Mouse (Mus musculus) ES-CJ7 (cell line): ENCODE data around the gene Hrasls5.

Experiments used
- DNase-seq: peaks from one replicate; pipeline ENCODE4 v3.0.0; 2011; ENCODE audit warnings: low read depth, low spot score

The Hrasls5 gene

DNA sequence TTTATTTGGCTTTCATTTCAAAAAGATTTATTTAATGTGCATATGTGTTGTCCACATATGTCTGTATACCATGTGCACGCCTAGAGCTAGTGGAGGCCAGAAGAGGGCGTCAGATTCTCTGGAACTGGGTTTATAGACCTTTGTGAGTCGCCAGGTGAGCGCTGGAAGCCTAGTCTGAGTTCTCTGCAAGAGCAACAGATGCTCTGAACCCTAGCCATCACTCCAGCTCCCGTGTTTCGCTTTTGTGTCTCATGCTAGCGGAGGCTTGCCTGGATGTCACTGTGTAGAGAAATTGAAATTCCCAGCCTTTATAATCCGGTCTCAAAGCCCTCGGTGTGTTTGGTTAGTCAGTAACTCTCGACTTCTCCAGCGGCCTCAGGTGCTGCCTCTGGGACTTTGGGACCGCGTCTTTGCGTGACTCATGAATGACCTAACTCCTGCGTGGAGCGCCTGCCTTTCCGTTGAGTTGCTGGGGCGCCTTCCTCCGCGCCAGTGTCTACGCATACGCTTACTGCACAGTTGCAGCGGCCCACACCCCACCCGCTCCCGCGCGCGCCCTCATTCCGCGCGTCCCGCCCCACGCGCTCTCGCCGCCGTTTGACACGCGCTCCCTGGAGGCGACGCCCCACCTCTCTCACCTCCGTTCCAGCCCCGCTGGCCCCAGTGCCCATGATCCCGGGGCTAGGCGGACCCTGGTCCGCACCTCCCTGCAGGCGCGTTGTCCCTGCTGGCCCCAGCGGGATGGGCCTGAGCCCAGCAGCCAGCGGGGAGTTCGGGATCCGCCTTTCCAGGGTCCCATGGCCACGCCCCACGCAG, at the start of gene Hrasls5:
Gene Hrasls5 (plus strand): TSS at position 600 of the 816 bp plus-strand sequence.
- peak; percentile 48 for DNase-seq

DNA sequence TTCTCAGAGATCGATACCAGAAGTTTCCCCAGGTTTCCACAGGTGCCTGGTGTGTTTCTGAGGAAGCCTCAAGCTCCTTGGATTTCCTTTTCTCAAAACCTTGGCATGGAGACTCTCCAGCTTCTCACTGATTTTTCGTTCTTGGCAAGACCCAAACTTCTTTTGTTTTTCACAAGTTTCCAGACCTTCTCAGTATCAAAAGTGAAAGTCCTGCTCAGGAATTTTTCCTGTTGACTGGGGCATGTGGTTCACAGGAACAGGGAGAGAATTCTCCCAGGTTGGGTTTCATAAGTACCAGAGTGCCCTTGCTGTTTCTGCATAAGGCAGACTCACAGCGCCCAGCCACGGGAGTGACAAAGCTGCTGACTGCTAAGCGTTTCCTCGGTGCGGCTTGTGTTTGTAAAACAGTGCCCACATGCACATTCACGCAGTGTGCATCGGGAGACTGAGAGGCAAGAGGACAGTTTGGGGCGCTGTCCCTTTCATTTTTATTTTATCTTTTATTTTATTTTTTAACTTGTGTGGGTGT, 49.7 kb upstream of the Hrasls5 start:
- no peak for DNase-seq

DNA sequence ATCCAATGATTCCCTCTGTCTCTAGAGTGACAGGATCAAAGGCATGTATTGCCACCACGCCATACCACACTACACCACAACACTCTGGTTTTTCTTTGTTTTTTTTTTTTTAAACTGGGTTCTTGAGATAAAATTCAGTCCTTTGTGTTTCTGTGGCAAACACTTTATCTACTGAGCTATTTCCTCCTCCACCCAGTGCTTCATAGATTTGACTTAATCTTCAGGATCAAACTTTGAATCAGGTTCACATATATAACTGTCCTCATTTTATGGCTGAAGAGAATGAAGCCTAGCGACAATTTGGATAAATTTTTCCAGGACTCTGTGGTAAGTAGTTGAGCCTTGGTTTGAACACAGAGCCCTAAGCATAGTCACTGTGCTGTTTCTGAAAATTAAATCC, 48.7 kb upstream of the Hrasls5 start:
- no peak for DNase-seq

DNA sequence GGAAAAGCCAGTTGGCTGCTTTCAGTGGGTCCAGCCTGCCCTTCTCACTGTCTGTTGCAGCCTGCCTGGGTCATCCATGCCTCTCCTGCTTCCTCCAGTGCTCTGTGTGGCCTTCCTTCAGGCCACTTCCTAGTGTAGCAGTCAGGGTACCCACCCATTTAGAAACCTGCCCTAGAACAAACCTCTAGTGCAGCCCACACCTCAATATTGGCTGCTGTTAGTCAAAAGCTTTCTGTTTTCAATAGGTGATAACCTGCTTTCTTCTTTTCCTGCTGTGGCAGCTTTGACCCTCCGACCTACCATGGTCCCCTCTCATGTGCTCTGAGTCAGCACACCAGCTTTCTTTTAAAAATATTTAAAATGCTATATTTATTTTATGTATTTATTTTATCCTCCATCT, 47.9 kb upstream of the Hrasls5 start:
- DNase-seq = no peak

DNA sequence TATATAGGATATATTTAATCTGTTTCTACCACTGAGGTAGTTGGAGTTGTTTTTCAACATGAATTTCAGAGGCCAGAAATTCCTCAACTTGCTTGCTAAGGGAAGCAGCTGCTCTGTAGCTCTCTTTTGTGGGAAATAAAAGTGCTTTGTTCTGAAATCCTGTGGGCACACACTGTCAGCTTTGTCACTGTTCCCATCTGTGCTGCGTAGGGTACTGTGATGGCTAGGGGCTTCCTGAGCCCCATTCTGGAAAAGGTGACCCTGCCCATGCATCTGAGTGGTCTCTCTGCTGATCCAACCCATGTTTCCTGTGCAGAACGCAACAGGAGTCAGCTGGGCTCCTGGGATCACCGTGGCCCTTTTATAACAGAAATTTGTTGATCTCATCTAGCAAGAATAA, 45.5 kb upstream of the Hrasls5 start:
- no peak for DNase-seq

DNA sequence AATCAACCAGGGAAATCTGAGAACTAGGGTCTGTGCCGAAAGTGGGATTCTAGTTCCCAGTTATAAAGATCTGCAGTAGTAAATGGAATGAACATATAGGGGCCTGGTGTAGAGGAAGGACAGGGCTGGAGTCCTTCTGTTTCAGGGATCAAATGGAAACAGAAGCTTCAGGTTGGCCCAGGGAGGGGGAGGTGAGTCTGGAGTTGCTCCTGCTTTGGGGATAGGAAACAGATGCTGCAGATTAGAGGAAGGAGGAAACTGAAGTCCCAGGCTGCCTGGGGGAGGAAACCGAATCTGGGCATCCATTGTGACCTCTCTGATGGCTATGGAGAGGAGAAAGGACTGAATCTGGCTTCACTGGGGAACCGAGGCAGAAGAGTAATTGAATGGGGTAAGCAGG, 44.0 kb upstream of the Hrasls5 start:
- no peak for DNase-seq

DNA sequence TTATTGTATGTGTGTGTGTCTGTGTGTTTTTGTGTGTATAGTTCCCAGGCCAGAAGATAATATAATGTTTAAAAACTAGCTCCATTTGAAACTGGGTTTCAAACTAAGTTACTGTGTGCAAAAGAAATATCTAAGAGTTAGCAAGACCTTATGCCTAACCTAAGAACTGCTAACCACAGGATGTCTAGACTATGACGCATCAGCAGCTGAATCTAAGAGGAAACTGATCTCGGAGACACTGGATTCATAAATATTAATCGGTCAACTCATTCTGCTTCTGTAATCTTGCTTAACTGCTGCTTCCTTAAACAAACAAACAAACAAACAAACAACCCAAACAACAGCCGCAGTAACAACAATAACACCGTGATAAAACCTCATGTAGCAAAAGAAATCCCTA, 42.7 kb upstream of the Hrasls5 start:
- no peak for DNase-seq

DNA sequence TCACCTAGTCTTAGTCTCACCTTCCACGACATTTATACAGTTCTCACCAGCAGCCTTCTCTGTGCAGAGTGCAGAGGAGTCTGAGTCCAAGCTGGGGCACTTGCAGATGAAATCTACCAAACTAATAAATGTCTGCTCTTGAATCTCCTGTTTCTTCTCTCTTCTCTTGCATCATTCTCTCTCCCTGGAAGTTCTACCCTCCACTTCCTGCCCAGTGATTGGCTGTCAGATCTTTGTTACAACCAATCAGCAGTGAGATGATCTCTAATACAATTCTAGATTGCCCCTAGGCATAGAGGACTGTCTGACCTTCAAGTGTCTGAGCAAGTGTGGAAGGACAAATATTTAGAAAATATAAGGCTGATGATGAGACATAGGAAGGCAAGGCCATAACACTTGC, 36.2 kb upstream of the Hrasls5 start:
- DNase-seq = no peak

DNA sequence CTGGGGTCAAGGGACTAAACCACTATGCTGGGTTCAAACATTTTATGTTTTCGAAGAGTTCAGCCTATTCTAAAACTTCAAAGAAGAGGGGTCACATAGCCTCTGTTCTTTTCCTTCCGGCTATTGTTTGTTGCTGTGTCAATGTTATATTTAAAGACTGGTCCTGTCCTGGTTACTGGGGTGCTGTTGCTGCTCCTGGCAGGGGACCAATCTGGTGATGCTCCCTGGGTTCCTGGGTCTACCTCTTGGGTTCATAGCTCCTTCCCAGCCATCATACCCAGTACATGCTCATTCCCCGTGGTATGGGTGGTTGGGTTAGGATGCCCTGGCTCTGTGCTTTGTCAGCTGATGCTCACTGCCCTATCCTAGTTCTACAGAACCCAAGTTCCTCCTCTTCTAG, 34.6 kb upstream of the Hrasls5 start:
- no peak for DNase-seq

DNA sequence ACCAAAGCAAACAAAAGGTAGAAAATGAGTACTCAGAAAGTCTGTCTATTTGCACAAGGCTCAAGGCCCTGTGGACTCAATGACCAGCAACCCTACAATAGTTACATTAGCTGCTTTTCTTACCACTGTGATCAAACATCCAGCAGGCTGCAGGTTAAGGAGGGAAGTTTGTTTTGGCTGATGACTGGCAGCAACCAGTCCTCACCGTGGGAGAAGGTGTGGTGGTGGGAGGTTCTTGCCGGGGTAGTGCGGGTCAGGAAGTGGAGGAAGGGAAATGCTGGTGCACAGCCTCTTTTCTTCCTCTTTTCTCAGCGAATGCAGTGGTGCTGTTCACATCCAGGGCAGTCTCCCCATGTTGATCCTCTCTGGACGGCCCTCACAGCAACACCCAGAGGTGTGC, 31.3 kb upstream of the Hrasls5 start:
- DNase-seq = peak; percentile 76

DNA sequence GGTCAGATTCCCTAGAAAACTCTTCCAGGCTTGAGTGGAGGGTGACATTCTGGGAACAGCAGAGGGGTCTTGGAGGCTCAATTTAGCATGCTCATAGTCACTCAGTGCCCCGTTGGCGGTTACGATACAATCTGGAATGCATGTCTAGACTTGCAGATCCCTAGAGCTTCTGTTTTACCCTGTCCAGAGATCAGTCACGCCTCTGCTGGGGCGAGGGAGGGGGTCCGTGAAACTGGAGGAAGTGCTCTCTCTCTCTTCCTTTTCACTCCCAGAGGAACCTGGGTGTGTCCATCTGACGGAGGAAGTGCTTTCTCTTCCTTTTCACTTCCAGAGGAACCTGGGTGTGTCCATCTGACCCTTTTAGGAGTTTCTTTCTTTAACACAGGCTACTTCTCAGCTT, 29.2 kb upstream of the Hrasls5 start:
- peak; percentile 96 for DNase-seq

DNA sequence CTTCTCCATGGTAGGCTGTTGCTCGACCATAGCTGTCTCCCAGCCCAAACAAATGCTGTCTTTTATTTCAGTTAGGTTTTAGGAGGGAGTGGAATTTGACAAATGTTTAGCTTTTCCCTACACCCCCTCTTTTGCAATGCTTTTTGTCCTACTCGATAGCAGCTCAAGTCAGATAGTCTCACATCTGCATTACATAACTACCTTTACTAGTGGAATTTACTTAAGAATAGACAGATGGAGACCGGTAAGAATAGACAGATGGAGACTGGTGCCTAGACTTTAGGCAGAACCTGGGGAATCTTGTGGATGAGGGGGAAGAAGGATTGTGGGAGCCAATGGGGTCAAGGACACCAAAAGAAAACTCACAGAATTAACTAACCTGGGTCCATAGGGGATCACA, 28.7 kb upstream of the Hrasls5 start:
- DNase-seq = peak; percentile 88

DNA sequence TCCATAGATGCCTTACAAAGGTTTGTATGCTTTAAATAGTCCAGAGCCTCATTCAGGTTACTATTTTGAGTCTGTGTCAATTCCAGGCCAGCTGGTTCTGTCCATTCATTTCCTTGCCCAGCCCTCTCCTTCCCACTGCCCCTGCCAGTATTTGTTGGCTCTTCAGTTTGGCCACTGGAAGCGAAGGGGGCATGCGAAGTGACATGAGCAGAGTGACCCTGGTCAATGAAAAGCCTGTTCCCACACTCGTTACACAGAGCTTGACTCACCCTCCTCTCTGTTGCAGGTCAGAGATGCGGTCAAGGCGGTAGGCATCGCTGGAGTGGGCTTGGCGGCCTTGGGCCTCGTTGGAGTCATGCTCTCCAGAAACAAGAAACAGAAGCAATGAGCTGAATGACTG, 27.1 kb upstream of the Hrasls5 start:
- DNase-seq = no peak

DNA sequence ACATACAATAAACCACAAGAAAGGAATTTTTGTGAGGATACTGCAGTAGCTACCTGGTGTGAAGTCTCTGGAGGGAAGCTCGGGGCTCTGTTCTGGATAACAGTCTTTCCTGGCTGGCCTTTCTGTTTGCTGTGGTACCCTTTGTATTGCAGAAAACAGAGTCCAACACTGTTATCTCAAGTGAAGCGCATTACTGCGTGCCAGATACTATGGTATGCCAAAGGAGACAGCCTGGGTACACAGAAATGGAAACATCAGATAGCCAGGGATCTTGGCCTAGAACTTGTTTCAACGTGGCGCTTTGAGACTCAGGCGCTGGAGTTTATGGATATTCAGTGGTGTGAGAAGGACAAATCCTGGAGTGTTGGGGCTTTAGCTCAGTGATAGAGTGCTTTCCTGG, 26.6 kb upstream of the Hrasls5 start:
- no peak for DNase-seq

DNA sequence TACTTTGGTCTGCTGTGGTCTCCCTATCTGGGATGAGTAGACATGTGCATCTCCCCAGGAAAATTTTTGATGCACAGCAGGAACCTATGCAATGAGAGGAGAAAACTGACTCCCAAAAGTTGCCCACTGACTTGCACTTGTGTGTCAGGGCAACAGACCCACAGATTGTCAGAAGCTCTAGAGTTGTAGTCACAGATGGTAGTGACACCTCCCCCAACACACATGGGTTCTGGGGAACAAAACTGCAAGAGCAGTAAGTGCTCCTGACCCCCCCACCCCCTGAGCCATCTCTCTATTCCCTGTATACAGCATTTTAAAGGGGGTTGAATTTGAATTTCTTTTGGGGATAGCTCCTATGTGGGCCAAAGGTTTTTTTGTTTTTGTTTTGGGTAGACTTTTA, 21.5 kb upstream of the Hrasls5 start:
- no peak for DNase-seq

DNA sequence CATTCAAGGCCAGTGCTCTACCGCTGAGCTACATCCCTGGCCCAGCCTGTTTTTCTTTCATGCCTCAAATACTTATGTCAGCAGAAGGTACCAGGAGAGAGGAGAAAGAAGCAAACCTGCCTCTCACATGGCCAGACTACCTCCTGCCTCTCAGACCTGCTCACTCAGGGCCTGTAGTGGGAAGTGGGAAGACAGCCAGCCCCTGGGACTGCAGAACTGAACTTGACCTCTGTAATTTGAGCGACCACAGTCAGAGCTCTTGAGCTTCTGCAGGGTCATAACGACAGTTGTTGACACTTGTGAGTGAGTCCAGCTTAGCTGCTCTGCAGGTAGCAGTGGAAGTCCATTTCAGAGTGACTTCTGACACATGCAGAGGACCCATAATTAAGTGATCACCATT, 20.3 kb upstream of the Hrasls5 start:
- DNase-seq = no peak

DNA sequence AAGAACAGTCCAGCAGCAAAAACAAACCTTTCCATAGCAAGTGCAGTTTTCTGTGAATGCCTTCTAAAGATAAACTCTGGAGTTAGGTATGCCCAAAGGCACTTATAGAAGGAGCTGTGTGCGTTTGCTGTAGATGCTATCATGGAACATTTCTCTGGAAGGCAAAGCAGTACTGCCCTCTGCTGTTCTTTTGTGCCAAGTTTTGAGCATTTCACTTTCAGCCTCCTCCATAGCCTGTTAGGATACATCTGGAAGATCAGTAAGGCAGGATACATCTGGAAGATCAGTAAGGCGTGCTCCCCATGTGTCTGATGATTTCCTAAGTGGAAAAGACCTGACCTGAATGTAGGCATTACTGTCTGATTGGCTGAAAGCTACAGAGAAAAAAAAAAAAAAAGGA, 16.8 kb upstream of the Hrasls5 start:
- DNase-seq = peak; percentile 66

DNA sequence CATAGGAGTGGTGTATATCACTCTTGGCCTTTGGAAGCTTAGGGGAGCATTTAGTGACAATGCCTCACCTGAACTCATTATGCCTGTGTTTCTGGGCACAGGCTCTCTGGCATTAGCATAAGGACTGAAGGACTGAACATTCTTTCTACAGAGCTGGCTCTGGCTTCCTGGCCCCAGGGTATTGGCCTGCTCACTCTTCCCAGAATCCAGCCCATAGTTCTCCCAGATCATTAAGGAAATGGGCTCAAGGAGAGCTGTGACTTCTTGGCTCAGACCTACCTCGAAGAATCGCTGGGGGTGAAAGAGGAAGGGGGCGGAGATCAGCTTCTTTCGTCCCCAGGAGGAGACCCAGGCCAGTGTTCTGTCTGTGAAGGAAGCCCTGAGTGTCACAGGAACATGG, 13.9 kb upstream of the Hrasls5 start:
- DNase-seq = no peak

DNA sequence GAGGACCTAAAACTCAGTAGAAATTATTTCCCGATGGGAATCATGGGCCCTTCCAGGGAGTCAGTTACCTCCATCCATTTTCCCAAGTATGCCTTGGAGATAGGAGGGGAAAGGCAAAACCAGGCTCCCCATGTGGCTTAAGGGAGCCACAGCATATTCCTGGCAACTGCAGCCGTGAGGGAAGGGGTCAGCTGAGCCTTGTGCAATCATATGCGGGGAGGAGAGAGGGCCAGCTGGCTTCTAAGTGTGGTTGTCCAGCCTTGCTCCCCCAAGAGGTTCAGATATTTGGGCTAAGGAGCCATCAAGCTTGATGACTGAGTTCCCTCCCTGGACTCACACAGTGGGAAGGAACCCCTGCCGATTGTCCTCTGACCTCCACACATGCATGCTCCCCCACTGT, 10.8 kb upstream of the Hrasls5 start:
- no peak for DNase-seq

DNA sequence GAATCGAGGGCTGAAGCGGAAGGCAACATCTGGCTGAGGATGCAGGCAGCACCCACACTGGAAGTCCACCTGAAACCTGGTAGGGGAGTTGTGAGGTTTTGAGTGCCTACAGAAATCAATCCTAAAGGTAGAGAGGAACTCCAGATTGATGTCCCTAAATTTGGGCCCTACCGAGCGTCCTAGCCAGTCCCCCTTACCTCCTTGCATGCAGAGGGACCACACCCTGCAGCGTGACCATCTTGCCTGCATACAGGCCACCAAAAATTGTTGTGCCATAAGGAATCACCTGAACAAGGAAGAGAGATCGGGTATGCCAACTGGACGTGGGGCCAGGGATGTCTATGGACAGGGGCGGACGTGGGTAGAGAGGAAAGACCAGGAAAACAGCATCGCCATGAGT, 8.2 kb upstream of the Hrasls5 start:
- no peak for DNase-seq

DNA sequence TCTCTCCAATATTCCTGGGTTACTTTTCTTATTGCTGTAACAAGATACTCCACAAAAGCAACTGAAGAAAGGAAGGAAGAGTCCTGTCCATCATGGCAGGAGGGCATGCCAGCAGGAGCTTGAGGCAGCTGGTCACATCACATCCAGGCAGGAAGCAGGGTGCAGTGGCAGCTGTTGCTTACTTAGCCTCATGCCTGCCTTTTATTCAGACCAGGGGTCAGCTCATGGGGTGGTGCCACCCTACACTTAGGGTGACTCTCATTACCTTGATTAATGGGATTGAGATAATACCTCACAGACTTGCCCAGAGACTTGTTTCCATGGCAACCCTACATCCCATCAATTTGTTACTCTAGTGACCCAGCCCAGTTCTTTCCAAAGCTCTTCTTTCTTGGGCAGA, 7.3 kb upstream of the Hrasls5 start:
- DNase-seq = no peak

DNA sequence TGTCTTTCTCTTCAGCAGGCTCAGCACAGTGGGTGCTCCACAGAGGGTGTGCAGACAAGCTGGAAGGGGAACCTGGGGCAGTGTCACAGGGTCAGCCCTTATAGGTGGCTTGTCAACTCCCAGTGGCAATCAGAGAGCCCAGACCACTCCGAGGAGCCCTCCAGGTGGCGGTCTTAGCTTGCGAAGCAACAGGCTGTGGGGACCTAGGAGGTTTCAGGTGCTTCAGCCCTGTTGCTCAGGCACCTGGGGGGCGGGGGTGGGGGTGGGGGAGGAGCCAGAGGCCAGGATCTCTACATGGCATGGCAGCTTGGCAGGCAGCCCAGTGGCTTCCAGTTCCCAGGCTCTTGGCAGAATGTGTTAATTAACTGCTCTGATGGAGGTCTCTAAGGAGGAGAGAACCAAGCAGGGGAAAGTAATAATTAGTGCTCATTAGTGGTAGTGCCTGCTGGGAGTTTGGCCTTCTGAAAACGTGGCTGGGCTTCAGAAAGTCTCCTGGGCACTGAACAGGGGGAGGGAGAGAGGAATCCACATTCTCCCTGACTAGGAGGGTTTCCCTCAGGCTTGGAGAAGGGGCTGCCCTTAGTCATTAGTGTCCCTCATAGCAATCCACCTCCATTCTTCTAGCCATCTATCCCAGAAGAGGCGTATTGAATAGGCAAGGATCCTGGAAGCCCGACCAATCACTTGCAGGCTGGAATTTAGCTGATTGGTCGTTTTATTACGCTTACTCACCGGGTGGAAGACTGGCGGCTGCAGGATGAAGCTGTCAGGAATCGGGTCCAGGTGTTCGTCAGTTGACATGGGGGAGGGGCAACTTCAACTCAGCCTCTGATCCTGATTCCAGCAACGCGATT, 6.2 kb upstream of the Hrasls5 start:
- peak; percentile 53 for DNase-seq
